Mouse (Mus musculus) intestine, embryonic 15.5 days (tissue): ENCODE data around the gene Dnajb9. TPM values are rescaled to one million over a fixed set of nuclear protein-coding genes. Genes with fewer than 3 reads are reported as not detected.
A peak's percentile ranks its signal among the peaks of the same experiment; 100 is the strongest.
"Not testable (repeated sequence)": the region's sequence is repeated elsewhere in the genome, so short reads cannot be mapped to it uniquely, and the experiment has no call there.

ENCODE experiments used
- ATAC-seq: fragments of 200-750 bp; cut with Nextera tagmentation; 2 replicates; pipeline ENCODE4 v1.8.0; 2017; ENCODE audit warnings: moderate TSS enrichment, moderate library complexity
- H3K27ac ChIP-seq: fragments of 300-500 bp; sonication (generic); 2 replicates; pipeline ENCODE4 v1.5.1; 2015; ENCODE audit warnings: mild to moderate bottlenecking, inconsistent platforms
- H3K27me3 ChIP-seq: fragments of 300-500 bp; sonication (generic); replicated peaks from 2 replicates; pipeline ENCODE4 v1.6.1; 2015; ENCODE audit warnings: inconsistent platforms
- H3K36me3 ChIP-seq: fragments of 300-500 bp; sonication (generic); 2 replicates; pipeline ENCODE4 v1.6.1; 2015; ENCODE audit warnings: inconsistent platforms
- H3K4me1 ChIP-seq: fragments of 300-500 bp; sonication (generic); replicated peaks from 2 replicates; pipeline ENCODE4 v1.6.1; 2015; ENCODE audit warnings: inconsistent platforms
- H3K4me2 ChIP-seq: fragments of 300-500 bp; sonication (generic); replicated peaks from 2 replicates; pipeline ENCODE4 v1.6.1; 2015; ENCODE audit warnings: mild to moderate bottlenecking, inconsistent platforms
- H3K4me3 ChIP-seq: fragments of 300-500 bp; sonication (generic); replicated peaks from 2 replicates; pipeline ENCODE4 v1.5.1; 2015; ENCODE audit warnings: inconsistent platforms
- H3K9ac ChIP-seq: fragments of 300-500 bp; sonication (generic); 2 replicates; pipeline ENCODE4 v1.6.1; 2015; ENCODE audit warnings: inconsistent platforms
- H3K9me3 ChIP-seq: fragments of 300-500 bp; sonication (generic); 2 replicates; pipeline ENCODE4 v1.6.1; 2016; ENCODE audit warnings: inconsistent platforms
- WGBS: fragments of 180-500 bp; shearing (Covaris S2); methylation state at CpG from one replicate; pipeline ENCODE4 v1.1.7; 2015; 5-methylcytosine and 5-hydroxymethylcytosine counted together
- polyA plus RNA-seq: library from polyadenylated mRNA; unstranded; fragments of >200 nt; fragmentation: Nextera tagmentation; extraction: Ambion mirVana; gene quantifications from 2 replicates; pipeline ENCODE4 v1.2.1, GENCODE M21; 2015

The Dnajb9 gene
- polyA plus RNA-seq, result 25.0 and 28.3 TPM in 2 replicates

DNA sequence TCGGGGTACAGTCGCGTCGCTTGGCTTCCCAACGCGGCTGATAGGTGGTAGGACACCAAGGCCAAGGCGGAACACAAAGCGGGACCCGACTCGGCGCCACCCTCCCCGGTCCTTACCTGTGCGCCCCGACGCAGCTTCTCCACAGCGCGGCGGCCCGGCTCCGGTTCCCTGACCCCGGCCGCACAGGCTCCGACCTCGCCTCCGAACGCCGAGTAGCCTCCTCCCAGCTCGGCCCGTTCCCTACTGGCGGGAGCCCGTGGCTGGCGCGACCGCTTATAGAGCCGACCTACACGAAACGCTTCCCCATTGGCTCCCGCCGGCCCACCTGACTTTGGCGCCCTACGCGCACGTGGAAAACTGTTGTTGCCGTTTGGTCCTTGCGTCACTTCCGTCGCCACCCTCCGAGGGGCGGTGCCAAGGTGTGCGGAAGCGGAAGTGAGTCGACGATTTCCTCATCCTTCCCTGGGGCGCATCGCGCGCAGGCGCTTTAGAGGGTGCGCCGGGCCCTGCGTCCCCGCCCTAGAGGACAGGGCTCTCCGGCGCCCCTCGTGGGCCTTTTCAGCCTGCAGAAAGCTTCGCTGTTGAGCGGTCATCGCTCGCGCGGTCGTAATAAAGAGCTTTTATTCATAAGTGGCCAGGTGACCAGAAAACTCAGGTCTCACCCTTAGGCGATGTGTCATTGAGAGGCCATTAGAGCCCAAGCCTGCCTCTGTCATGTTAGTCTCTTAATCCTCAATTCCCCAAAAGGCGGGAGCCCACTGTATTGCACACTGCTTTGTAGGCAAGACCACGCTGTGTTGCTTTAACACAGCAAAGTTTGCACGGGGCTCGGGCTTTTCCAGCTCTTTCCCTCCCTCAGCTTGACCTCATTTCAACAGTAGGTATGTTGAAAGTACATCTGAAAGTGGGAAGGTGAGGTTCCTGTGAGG, at the start of gene Dnajb9:
Gene Dnajb9 (minus strand): TSS at position 503 of the 929 bp plus-strand sequence.
- WGBS, result under 1% methylated on average over 74 of the region's 77 CpGs
- H3K36me3 ChIP-seq, result no peaks in the 10 kb centered on the region
- ATAC-seq, result peak; percentile 99

GRCm38 (mm10) chr12:44248309-44248977, 38.3 kb upstream of the Dnajb9 start:
- Histone ChIP-seq H3K36me3 (no peaks in the 10 kb centered on the region), H3K27me3 (no peaks in the 10 kb centered on the region), H3K27ac (no peak overlapping the region), H3K4me2 (no peak overlapping the region), H3K4me1 (no peaks in the 10 kb centered on the region), H3K9ac (no peak overlapping the region), H3K9me3 (no peaks in the 10 kb centered on the region), H3K4me3 (no peak overlapping the region)
- WGBS, result 69% methylated on average over 9 of the region's 9 CpGs
- ATAC-seq, result peak; percentile 81

More for the DNA sequence above, at the start of gene Dnajb9:
- no peaks in the 10 kb centered on the region for H3K9me3 ChIP-seq
- H3K4me1 ChIP-seq, result no peaks in the 10 kb centered on the region
- H3K4me3 ChIP-seq, result peak within 1 kb of the TSS; percentile 82
- no peaks in the 10 kb centered on the region for H3K27me3 ChIP-seq
- H3K9ac ChIP-seq, result peak within 1 kb of the TSS; percentile 89
- peak within 1 kb of the TSS; percentile 72 for H3K4me2 ChIP-seq
- H3K27ac ChIP-seq, result peak within 1 kb of the TSS; percentile 72

DNA sequence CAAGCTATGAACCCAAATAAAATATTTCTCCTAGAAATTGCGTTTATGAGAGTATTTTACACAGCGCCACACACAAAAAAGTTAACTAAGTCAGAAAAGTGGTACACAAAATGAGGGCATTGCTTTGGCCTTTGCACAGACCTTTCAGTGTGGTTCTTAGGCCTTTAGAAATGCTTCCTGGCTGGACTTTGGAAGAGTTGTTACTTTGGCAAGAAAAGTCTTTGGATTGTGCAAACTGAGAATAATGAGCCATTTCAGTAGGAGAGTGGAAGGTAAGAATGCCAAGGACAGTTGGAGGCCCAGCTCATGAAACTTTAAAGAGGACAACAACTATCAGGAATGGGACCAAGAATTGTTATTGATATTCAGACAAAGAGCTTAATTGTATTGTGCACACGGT, 35.6 kb upstream of the Dnajb9 start:
- no peak for ATAC-seq
- no peak overlapping the region for H3K9ac ChIP-seq
- H3K4me3 ChIP-seq, result no peak overlapping the region
- 81% methylated on average over 3 of the region's 3 CpGs for WGBS
- H3K9me3 ChIP-seq, result no peaks in the 10 kb centered on the region
- no peaks in the 10 kb centered on the region for H3K36me3 ChIP-seq
- H3K27me3 ChIP-seq, result no peaks in the 10 kb centered on the region
- no peak overlapping the region for H3K27ac ChIP-seq
- H3K4me1 ChIP-seq, result no peaks in the 10 kb centered on the region
- H3K4me2 ChIP-seq, result no peak overlapping the region

DNA sequence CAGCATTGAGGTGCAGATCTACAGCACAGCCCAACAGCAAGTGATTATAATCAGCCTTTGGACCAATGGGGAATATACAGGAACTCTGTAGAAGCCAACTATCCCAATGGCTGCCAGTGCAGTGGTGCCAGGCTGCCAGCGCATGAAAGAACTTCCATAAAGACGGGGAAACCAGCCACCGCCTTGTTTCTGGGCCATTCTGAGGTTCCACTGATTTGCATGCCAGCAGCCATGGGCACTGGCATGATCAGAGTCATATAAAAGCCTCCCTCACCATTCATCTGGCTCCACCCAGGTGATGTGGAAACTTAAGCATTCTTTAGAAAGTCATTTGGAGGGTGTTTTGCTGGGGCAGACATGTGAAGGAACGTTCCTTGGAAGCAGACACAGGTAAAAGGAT, 32.3 kb upstream of the Dnajb9 start:
- H3K27ac ChIP-seq, result no peak overlapping the region
- H3K9me3 ChIP-seq, result no peaks in the 10 kb centered on the region
- no peaks in the 10 kb centered on the region for H3K27me3 ChIP-seq
- H3K4me2 ChIP-seq, result no peak overlapping the region
- 85% methylated on average over 4 of the region's 4 CpGs for WGBS
- no peak for ATAC-seq
- no peaks in the 10 kb centered on the region for H3K36me3 ChIP-seq
- no peak overlapping the region for H3K4me3 ChIP-seq
- H3K4me1 ChIP-seq, result no peaks in the 10 kb centered on the region
- no peak overlapping the region for H3K9ac ChIP-seq

DNA sequence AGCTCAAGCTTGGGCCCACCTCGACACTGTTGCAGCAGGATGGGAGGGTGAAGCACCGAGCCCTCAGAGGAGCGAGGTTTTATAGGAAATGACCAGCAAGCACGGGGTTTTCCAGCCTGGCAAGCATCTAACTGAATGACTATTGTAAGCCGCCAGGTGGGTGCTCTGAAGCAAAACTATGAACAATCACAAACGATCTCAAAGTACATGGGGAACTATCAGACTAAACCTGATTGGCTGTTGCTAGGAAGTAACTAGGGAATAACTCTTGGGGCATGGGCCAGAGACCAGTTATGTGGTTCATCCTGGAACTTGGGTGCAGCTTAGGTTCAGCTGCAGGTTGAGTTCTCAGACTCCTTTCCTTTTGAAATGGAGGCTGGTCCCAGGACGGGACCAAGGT, 31.0 kb upstream of the Dnajb9 start:
- H3K4me2 ChIP-seq, result no peak overlapping the region
- 80% methylated on average over 7 of the region's 7 CpGs for whole genome bisulfite sequencing
- no peak overlapping the region for H3K9ac ChIP-seq
- H3K27me3 ChIP-seq, result no peaks in the 10 kb centered on the region
- no peaks in the 10 kb centered on the region for H3K4me1 ChIP-seq
- H3K36me3 ChIP-seq, result no peaks in the 10 kb centered on the region
- no peaks in the 10 kb centered on the region for H3K9me3 ChIP-seq
- no peak overlapping the region for H3K27ac ChIP-seq
- no peak for ATAC-seq
- H3K4me3 ChIP-seq, result no peak overlapping the region

DNA sequence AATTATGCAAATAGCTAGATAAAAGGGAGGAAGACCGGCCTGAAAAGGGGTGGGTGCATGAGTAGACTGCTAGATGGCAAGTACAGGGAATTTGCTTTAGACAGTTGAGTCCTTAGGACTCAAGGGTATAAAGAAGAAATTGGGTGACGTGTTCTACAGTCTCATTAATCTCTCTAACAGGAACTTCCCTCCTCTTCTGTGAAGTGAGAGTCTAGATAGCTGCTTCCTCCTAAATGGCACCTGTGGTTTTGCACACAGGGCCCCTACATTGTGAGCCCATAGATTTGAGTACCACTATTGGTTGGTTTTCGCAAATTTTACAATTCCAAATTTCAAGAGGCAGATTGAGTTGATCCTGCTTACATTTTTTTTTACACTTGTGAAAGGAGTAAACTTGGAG, 14.5 kb upstream of the Dnajb9 start:
- Histone ChIP-seq H3K27me3 (no peaks in the 10 kb centered on the region), H3K9me3 (no peaks in the 10 kb centered on the region), H3K9ac (no peak overlapping the region), H3K4me2 (no peak overlapping the region), H3K4me1 (no peaks in the 10 kb centered on the region), H3K36me3 (no peaks in the 10 kb centered on the region), H3K4me3 (no peak overlapping the region), H3K27ac (no peak overlapping the region)
- ATAC-seq, result no peak
- WGBS, result 81% methylated on average over 3 of the region's 3 CpGs

GRCm38 (mm10) chr12:44223044-44223443, 12.9 kb upstream of the Dnajb9 start:
- Histone ChIP-seq H3K36me3 (no peaks in the 10 kb centered on the region), H3K4me1 (no peaks in the 10 kb centered on the region), H3K27me3 (no peaks in the 10 kb centered on the region), H3K9me3 (no peaks in the 10 kb centered on the region), H3K9ac (no peak overlapping the region), H3K27ac (no peak overlapping the region), H3K4me3 (no peak overlapping the region), H3K4me2 (no peak overlapping the region)
- ATAC-seq, result no peak
- WGBS, result 78% methylated on average over 3 of the region's 3 CpGs

DNA sequence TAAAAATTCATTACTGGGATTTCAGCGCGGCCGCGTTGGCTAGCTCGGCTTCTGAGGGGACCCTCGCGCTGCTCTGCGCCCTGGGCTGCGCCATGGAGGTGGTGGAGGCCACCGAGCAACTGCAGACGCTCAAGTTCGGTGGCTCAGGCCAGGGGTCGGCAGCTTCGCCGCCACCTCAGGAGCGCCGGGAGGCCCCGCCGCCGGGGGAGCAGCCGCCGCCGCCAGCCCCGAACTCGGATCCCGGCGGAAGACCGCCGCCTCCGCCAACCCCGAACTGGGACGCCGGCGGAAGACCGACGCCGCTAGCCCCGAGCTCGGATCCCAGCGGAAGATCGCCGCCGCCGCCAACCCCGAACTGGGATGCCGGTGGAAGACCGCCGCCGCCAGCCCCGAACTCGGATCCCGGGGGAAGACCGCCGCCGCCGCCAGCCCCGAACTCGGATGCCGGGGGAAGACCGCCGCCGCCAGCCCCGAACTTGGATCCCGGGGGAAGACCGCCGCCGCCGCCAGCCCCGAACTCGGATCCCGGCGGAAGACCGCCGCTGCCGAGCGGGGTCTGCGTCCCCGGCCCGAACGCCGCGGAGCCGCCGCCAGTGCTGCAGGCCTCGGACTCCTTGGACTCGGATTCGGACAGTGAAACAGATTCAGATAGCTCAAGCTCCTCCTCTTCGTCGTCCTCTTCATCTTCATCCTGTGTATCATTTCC, 11.7 kb upstream of the Dnajb9 start:
- ATAC-seq, result 0 out of 2 replicates have a peak, but pooled peaks have one; percentile 39
- peak overlapping the region; percentile 66 for H3K4me3 ChIP-seq
- 2% methylated on average over 88 of the region's 89 CpGs for WGBS

DNA sequence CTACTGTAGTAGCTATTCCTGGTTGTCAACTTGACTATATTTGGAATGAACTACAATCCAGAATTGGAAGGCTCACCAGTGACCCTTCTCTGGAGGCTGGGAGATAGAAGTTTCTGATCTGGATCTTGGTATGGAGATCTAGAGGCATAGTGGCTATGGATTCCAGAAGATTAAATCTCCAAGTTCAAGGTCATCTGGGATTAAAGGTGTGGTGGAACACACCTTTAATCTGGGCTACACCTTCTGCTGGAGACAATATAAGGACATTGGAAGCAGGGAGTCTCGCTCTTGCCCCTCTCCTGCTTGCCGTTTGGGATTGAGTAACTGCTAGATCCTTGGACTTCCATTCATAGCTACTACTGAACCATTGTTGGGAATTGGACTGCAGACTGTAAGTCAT, 10.9 kb upstream of the Dnajb9 start, which contains the start of gene Pnpla8:
Gene Pnpla8 (plus strand): TSS at position 301 of the 400 bp plus-strand sequence.
- H3K27me3 ChIP-seq, H3K4me1 ChIP-seq, H3K36me3 ChIP-seq, H3K9me3 ChIP-seq, ATAC-seq, H3K27ac ChIP-seq: not testable (repeated sequence)
- 89% methylated on average over 2 of the region's 2 CpGs for WGBS
- H3K4me2 ChIP-seq, result peak within 1 kb of the TSS; percentile 85
- peak within 1 kb of the TSS; percentile 66 for H3K4me3 ChIP-seq
- peak within 1 kb of the TSS; percentile 70 for H3K9ac ChIP-seq

More for the DNA sequence above, 11.7 kb upstream of the Dnajb9 start:
- Histone ChIP-seq H3K36me3 (no peaks in the 10 kb centered on the region), H3K27me3 (no peaks in the 10 kb centered on the region), H3K4me1 (no peaks in the 10 kb centered on the region), H3K9me3 (no peaks in the 10 kb centered on the region), H3K4me2 (peak overlapping the region; percentile 85), H3K9ac (peak overlapping the region; percentile 70), H3K27ac (no peak overlapping the region)

GRCm38 (mm10) chr12:44211555-44211954, 1.4 kb upstream of the Dnajb9 start:
- no peak for ATAC-seq
- Histone ChIP-seq H3K9ac (no peak overlapping the region), H3K4me3 (no peak overlapping the region), H3K27me3 (no peaks in the 10 kb centered on the region), H3K27ac (no peak overlapping the region), H3K4me1 (no peaks in the 10 kb centered on the region), H3K4me2 (no peak overlapping the region), H3K9me3 (no peaks in the 10 kb centered on the region), H3K36me3 (no peaks in the 10 kb centered on the region)
- WGBS, result 93% methylated on average over 3 of the region's 3 CpGs

- no peaks in the 10 kb centered on the region for H3K27me3 ChIP-seq
- H3K4me2 ChIP-seq, result peak overlapping the region; percentile 67
- H3K36me3 ChIP-seq, result no peaks in the 10 kb centered on the region
- no peak for ATAC-seq
- no peaks in the 10 kb centered on the region for H3K4me1 ChIP-seq
- no peaks in the 10 kb centered on the region for H3K9me3 ChIP-seq
- peak overlapping the region; percentile 89 for H3K9ac ChIP-seq
- under 1% methylated on average over 37 of the region's 37 CpGs for WGBS
- H3K27ac ChIP-seq, result peak overlapping the region; percentile 72
- H3K4me3 ChIP-seq, result peak overlapping the region; percentile 82
Measured at GRCm38 (mm10) chr12:44209141-44209823, 844 bp downstream of the Dnajb9 start.
